Mouse (Mus musculus) kidney, adult 2 months (tissue): Measurements from ENCODE around the gene Ntn4.

Experiments used
- CTCF ChIP-seq: fragments of 200-500 bp; conservative IDR thresholded peaks from 2 replicates; pipeline ENCODE4 v1.5.1; 2011; ENCODE audit warnings: low read depth, mild to moderate bottlenecking, control low read depth, low read length, moderate library complexity, mixed read lengths; ENCODE audit not compliant: insufficient read depth, insufficient read length
- POLR2A ChIP-seq: fragments of 200-500 bp; IDR thresholded peaks from one replicate; pipeline ENCODE4 v1.6.1; 2011; ENCODE audit warnings: low read depth, low read length, control low read depth

DNA sequence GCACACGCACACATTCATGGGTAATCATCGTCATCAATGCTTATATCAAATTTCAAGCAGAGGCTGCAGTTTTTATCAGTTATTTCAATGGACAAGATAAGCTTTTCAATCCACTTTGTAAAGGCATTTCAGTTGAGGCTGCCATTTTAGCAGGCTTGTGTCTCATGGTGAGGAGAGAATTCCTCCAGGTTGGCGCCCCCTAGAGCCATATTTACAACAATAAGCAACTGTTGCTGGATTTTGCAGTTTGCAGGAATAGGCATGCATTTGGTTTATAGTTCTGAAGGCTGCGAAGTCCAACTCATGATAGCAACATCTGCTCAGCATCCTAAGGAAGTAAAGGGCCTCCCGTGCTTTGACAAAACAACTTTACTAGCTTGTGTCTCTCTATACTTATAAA is 8.6 kb downstream of the Ntn4 start:
- TF ChIP-seq CTCF = 0 out of 2 replicates have a peak, but pooled peaks have one; percentile 28
- no peak for TF ChIP-seq POLR2A
